Mouse (Mus musculus) liver, postnatal 0 days (tissue): ENCODE measurements around the gene Nova1. TPM values are rescaled to one million over a fixed set of nuclear protein-coding genes. Genes with fewer than 3 reads are reported as not detected.

ENCODE experiments used
- ATAC-seq: fragments of 200-750 bp; cut with Nextera tagmentation; 2 replicates; pipeline ENCODE4 v1.8.0; 2017; ENCODE audit warnings: mild to moderate bottlenecking, moderate library complexity
- DNase-seq: peaks from one replicate; pipeline ENCODE4 v3.0.0-alpha.2; 2016
- H3K27ac ChIP-seq: fragments of 300-500 bp; sonication (generic); 2 replicates; pipeline ENCODE4 v1.5.1; 2014; ENCODE audit warnings: antibody characterized with exemption, moderate library complexity, mild to moderate bottlenecking, low read depth
- H3K27me3 ChIP-seq: fragments of 300-500 bp; sonication (generic); 2 replicates; pipeline ENCODE4 v1.6.1; 2014; ENCODE audit warnings: low read length, control low read depth, mixed read lengths; ENCODE audit not compliant: insufficient read depth
- H3K36me3 ChIP-seq: fragments of 300-500 bp; sonication (generic); replicated peaks from 2 replicates; pipeline ENCODE4 v1.6.1; 2014; ENCODE audit warnings: mild to moderate bottlenecking, control low read depth, low read length, moderate library complexity, mixed read lengths; ENCODE audit not compliant: insufficient read depth
- H3K4me1 ChIP-seq: fragments of 300-500 bp; sonication (generic); 2 replicates; pipeline ENCODE4 v1.6.1; 2014; ENCODE audit warnings: antibody characterized with exemption, mild to moderate bottlenecking, control low read depth; ENCODE audit not compliant: insufficient read depth
- H3K4me2 ChIP-seq: fragments of 300-500 bp; sonication (generic); 2 replicates; pipeline ENCODE4 v1.6.1; 2014; ENCODE audit warnings: low read depth, mild to moderate bottlenecking, low read length, moderate library complexity, mixed read lengths
- H3K4me3 ChIP-seq: fragments of 300-500 bp; sonication (generic); 2 replicates; pipeline ENCODE4 v1.5.1; 2014; ENCODE audit warnings: low read depth, low read length
- H3K9ac ChIP-seq: fragments of 300-500 bp; sonication (generic); replicated peaks from 2 replicates; pipeline ENCODE4 v1.6.1; 2014; ENCODE audit warnings: mild to moderate bottlenecking, moderate library complexity
- H3K9me3 ChIP-seq: fragments of 300-500 bp; sonication (generic); 2 replicates; pipeline ENCODE4 v1.6.1; 2016; ENCODE audit warnings: mild to moderate bottlenecking, control low read depth, low read length, mixed read lengths
- CTCF ChIP-seq: sonication (generic); IDR thresholded peaks from 2 replicates; pipeline ENCODE4 v1.5.1; 2016; ENCODE audit warnings: antibody characterized with exemption, low read depth
- EP300 ChIP-seq: IDR thresholded peaks from 2 replicates; pipeline ENCODE4 v1.6.1; 2016; ENCODE audit warnings: antibody characterized with exemption, low read depth, mild to moderate bottlenecking
- WGBS: fragments of 180-500 bp; shearing (Covaris S2); extraction: QIAGEN DNeasy Blood & Tissue Kit; methylation state at CpG from one replicate; pipeline ENCODE4 v1.1.7; 2014; ENCODE audit not compliant: insufficient replicate concordance; 5-methylcytosine and 5-hydroxymethylcytosine counted together
- polyA plus RNA-seq: library from polyadenylated mRNA; unstranded; fragments of >200 nt; fragmentation: Nextera tagmentation; extraction: Ambion mirVana; gene quantifications from 2 replicates; pipeline ENCODE4 v1.2.1, GENCODE M21; 2015

The Nova1 gene
- polyA plus RNA-seq, 1 experiment from 2014 or later, result 0.02 TPM

- DNase-seq (no peak), ATAC-seq (no peak)
- no peak overlapping the region for H3K9ac ChIP-seq
- no peak overlapping the region for H3K27ac ChIP-seq
- no peaks in the 10 kb centered on the region for H3K9me3 ChIP-seq
- H3K27me3 ChIP-seq, result no peaks in the 10 kb centered on the region
- no peaks in the 10 kb centered on the region for H3K36me3 ChIP-seq
- WGBS, result 51% methylated on average over 4 of the region's 4 CpGs
- no peak overlapping the region for H3K4me2 ChIP-seq
- no peak for TF ChIP-seq EP300
- no peak for TF ChIP-seq CTCF
- no peaks in the 10 kb centered on the region for H3K4me1 ChIP-seq
- no peak overlapping the region for H3K4me3 ChIP-seq
Observed at GRCm38 (mm10) chr12:46754325-46754848, 64.3 kb downstream of the Nova1 start.

DNA sequence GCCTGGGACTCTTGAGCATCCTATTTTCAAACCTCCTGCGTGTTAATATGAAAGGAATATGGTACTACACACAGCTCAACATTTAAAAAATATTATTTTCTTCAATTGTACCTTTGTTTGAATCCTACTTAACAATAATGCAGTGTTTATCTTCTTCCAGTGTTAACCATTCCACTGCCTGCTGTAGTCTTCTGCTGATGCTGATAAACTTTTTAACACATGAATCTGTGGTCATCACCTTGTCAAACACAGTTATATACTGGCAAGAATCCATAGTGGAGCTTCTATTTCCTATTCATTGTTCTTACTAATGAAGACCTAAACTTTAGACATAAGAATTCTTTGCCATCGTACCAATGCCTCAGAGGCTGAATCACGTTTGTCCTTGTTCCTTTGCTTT lies 65.6 kb downstream of the Nova1 start:
- no peak for TF ChIP-seq CTCF
- TF ChIP-seq EP300, result no peak
- DNase-seq, result no peak
- no peak overlapping the region for H3K4me2 ChIP-seq
- no peak overlapping the region for H3K9ac ChIP-seq
- no peak overlapping the region for H3K27ac ChIP-seq
- no peak for ATAC-seq
- H3K27me3 ChIP-seq, result no peaks in the 10 kb centered on the region
- H3K36me3 ChIP-seq, result no peaks in the 10 kb centered on the region
- no peak overlapping the region for H3K4me3 ChIP-seq
- H3K9me3 ChIP-seq, result no peaks in the 10 kb centered on the region
- 64% methylated on average over 3 of the region's 3 CpGs for WGBS
- H3K4me1 ChIP-seq, result no peaks in the 10 kb centered on the region

- TF ChIP-seq CTCF (no peak), EP300 (no peak)
- no peaks in the 10 kb centered on the region for H3K27me3 ChIP-seq
- no peak overlapping the region for H3K9ac ChIP-seq
- H3K4me2 ChIP-seq, result no peak overlapping the region
- H3K36me3 ChIP-seq, result no peaks in the 10 kb centered on the region
- no peak overlapping the region for H3K4me3 ChIP-seq
- no peak overlapping the region for H3K27ac ChIP-seq
- DNase-seq, result no peak
- H3K4me1 ChIP-seq, result no peaks in the 10 kb centered on the region
- H3K9me3 ChIP-seq, result no peaks in the 10 kb centered on the region
- no peak for ATAC-seq
Observed at GRCm38 (mm10) chr12:46733261-46733660, 85.5 kb downstream of the Nova1 start.

- Histone ChIP-seq H3K27me3 (no peaks in the 10 kb centered on the region), H3K4me2 (no peak overlapping the region), H3K9ac (no peak overlapping the region), H3K4me1 (no peaks in the 10 kb centered on the region), H3K36me3 (no peaks in the 10 kb centered on the region), H3K9me3 (no peaks in the 10 kb centered on the region), H3K4me3 (no peak overlapping the region), H3K27ac (no peak overlapping the region)
- DNase-seq (no peak), ATAC-seq (no peak)
- TF ChIP-seq CTCF (no peak), EP300 (no peak)
- WGBS, result 67% methylated on average over 1 of the region's 1 CpGs
Observed at GRCm38 (mm10) chr12:46731943-46732342, 86.8 kb downstream of the Nova1 start.

GRCm38 (mm10) chr12:46721914-46722313 lies 96.8 kb downstream of the Nova1 start:
- no peak for TF ChIP-seq EP300
- H3K4me1 ChIP-seq, result no peaks in the 10 kb centered on the region
- no peak for ATAC-seq

DNA sequence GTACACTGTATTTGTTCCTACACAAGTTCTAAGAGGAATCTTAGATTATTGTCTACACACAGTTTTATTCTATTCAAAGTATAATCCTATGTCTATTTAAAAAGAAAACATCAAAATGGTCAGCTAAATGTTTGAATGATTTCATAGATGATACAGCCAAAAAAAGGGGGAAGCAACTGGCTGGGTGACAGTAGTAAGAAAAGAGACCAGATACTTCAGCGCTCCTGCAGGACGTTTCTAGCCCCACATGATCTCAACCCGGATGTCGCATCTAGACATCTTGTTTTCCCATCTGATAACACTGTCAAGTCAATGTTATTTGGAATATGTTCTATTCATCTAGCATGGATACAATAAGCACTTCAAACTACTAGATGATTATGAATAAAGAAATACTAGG lies 99.7 kb downstream of the Nova1 start:
- ATAC-seq, result no peak
- Histone ChIP-seq H3K27ac (no peak overlapping the region), H3K4me3 (no peak overlapping the region), H3K9me3 (no peaks in the 10 kb centered on the region), H3K4me1 (no peaks in the 10 kb centered on the region), H3K27me3 (no peaks in the 10 kb centered on the region), H3K36me3 (no peaks in the 10 kb centered on the region), H3K4me2 (no peak overlapping the region), H3K9ac (no peak overlapping the region)
- 74% methylated on average over 4 of the region's 4 CpGs for WGBS
- TF ChIP-seq EP300, result no peak
- TF ChIP-seq CTCF, result no peak
- DNase-seq, result no peak

More at GRCm38 (mm10) chr12:46721914-46722313, 96.8 kb downstream of the Nova1 start:
- no peak overlapping the region for H3K27ac ChIP-seq
- no peak overlapping the region for H3K4me3 ChIP-seq
- no peak overlapping the region for H3K9ac ChIP-seq
- H3K4me2 ChIP-seq, result no peak overlapping the region
- DNase-seq, result no peak
- no peaks in the 10 kb centered on the region for H3K36me3 ChIP-seq
- no peaks in the 10 kb centered on the region for H3K27me3 ChIP-seq
- WGBS, result 82% methylated on average over 8 of the region's 8 CpGs
- H3K9me3 ChIP-seq, result no peaks in the 10 kb centered on the region

DNA sequence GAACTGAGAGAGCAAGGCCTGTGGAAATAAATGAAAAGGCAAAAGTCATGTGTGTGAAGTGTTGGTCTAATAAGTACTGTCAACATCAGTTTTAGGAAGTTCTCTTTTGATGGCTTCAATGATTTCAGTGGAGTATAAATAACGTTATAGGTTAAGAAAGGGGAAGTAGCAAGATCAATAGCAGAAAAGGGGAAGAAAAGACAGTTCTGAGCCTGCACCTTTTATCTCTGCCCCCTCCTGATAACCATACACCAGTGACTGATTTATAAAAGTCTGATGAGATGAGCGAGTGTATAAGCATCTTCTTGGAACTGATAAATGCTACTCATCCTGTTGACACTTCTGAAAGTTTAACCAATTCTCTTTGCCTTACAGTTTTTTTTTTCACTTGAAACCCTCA lies 108.6 kb downstream of the Nova1 start:
- no peaks in the 10 kb centered on the region for H3K9me3 ChIP-seq
- no peaks in the 10 kb centered on the region for H3K4me1 ChIP-seq
- H3K9ac ChIP-seq, result no peak overlapping the region
- DNase-seq (no peak), ATAC-seq (no peak)
- H3K4me3 ChIP-seq, result no peak overlapping the region
- H3K36me3 ChIP-seq, result no peaks in the 10 kb centered on the region
- 25% methylated on average over 2 of the region's 2 CpGs for WGBS
- no peak overlapping the region for H3K27ac ChIP-seq
- no peak for TF ChIP-seq CTCF
- TF ChIP-seq EP300, result no peak
- H3K4me2 ChIP-seq, result no peak overlapping the region
- H3K27me3 ChIP-seq, result no peaks in the 10 kb centered on the region
